Mouse (Mus musculus): ENCODE results near the gene Ccdc151. TPM values are rescaled to one million over a fixed set of nuclear protein-coding genes. Genes with fewer than 3 reads are reported as not detected.

The Ccdc151 gene
- polyA plus RNA-seq, 1 experiment from 2014 or later = 3.5 TPM

DNA sequence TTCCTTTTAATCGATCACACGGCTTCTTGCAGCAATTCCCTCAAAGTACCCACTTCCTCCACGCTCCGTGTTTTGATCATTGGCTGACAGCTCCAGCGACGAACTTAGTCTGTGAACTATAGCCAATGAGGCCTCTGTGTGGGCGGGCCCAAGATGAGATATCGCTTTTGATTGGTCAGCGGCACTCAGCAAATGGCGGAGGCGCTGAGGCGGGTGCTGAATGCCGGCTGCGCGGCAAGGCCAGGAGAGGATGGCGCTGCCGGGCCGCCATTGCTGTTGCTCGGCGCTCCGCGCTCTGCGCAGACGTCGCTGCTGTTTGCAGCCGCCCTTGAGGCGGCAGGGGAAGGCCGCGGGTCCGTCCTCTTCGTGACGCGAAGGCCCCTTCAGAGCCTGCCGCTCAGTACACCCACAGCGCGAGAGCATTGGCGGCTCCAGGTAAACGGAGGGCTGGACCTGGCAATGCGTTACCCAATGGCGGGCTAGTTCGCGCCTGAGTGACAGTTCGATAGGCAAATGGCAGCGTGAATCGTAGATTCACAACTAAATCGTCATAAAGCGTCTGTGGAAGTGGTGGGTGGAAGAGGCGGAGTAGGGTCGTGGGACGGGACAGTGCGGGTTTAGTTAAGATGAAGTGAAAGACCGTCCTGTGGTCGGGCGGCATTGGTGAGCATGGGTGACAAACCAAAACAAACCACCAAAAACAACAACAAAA, 46.7 kb downstream of the Ccdc151 start, which contains the start of gene Swsap1:
Gene Swsap1, plus strand, starts transcription at position 186 of the 712 bp plus-strand sequence.
- Histone ChIP-seq H3K27me3 (ENCODE audit: control insufficient read depth, insufficient read depth, low read length) (peaks cover 15% of the 10 kb centered on the region), H3K4me3 (ENCODE audit: low read depth, low read length) (peak within 1 kb of the TSS; percentile 64), H3K27ac (ENCODE audit: low read depth, low read length) (peak within 1 kb of the TSS; percentile 91), H3K9ac (ENCODE audit: low read length) (peak within 1 kb of the TSS; percentile 81), H3K4me1 (ENCODE audit: control insufficient read depth, insufficient read depth, low read length) (peaks cover 5% of the 10 kb centered on the region; the same call in 1 of the 2 replicates), H3K4me2 (ENCODE audit: low read depth) (peak within 1 kb of the TSS; percentile 60), H3K9me3 (ENCODE audit: control insufficient read depth, low read length) (no peaks in the 10 kb centered on the region), H3K36me3 (ENCODE audit: control insufficient read depth, insufficient read depth, low read length) (no peaks in the 10 kb centered on the region)
- DNase-seq (ENCODE audit: low spot score) (peak; percentile 98), ATAC-seq (ENCODE audit: insufficient read depth, low FRiP score, low TSS enrichment) (peak; percentile 97)
- under 1% methylated on average over 54 of the region's 54 CpGs for WGBS

DNA sequence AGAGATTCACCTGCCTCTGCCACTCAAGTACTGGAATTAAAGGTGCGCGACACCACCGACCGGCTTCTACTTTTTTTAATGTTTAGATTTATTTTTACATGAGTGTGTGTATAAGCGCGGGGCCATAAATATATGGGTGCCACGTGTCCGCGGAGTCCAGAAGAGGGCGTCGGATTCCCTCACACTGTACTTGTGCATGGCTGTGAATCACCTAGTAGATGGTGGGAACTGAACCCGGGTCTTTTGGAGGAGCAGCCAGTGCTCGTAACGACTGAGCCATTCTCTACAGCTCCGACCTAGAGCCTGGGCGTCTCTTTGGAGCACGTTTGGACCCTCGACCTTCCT, 47.2 kb downstream of the Ccdc151 start:
- DNase-seq (ENCODE audit: low spot score) = no peak
- WGBS = 2% methylated on average over 18 of the region's 18 CpGs
- no peaks in the 10 kb centered on the region for H3K9me3 ChIP-seq (ENCODE audit: control insufficient read depth, low read length)
- peak overlapping the region; percentile 54 for H3K4me2 ChIP-seq (ENCODE audit: low read depth)
- H3K9ac ChIP-seq (ENCODE audit: low read length) = peak overlapping the region; percentile 53
- peak; percentile 61 for ATAC-seq (ENCODE audit: insufficient read depth, low FRiP score, low TSS enrichment)
- 0 out of 2 replicates have a peak overlapping the region, but pooled peaks have one; percentile 49 for H3K27ac ChIP-seq (ENCODE audit: low read depth, low read length)
- no peaks in the 10 kb centered on the region for H3K36me3 ChIP-seq (ENCODE audit: control insufficient read depth, insufficient read depth, low read length)
- H3K27me3 ChIP-seq (ENCODE audit: control insufficient read depth, insufficient read depth, low read length) = peaks cover 9% of the 10 kb centered on the region
- peaks cover 5% of the 10 kb centered on the region; the same call in 1 of the 2 replicates for H3K4me1 ChIP-seq (ENCODE audit: control insufficient read depth, insufficient read depth, low read length)
- peak overlapping the region; percentile 64 for H3K4me3 ChIP-seq (ENCODE audit: low read depth, low read length)

DNA sequence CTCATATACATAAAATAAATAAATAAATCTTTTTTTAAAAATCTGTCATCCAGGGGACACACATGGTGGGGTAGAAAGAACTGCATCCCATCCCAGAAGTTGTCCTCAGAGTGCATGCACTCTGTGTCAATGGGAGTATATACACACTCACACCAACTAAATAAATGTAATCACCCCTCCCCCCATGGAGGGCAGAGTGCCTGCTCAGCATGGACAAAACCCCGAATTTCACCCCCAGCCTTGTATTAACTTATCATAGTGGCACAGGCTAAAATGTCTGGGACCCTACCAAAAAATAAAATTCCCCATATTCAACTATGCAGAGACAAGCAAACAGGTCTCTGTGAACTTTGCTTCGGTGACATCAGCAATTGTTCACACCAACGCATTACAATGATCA, 47.8 kb downstream of the Ccdc151 start:
- Histone ChIP-seq H3K27me3 (ENCODE audit: control insufficient read depth, insufficient read depth, low read length) (peaks cover 5% of the 10 kb centered on the region), H3K4me3 (ENCODE audit: low read depth, low read length) (no peak overlapping the region), H3K36me3 (ENCODE audit: control insufficient read depth, insufficient read depth, low read length) (no peaks in the 10 kb centered on the region), H3K4me2 (ENCODE audit: low read depth) (no peak overlapping the region), H3K9ac (ENCODE audit: low read length) (no peak overlapping the region), H3K4me1 (ENCODE audit: control insufficient read depth, insufficient read depth, low read length) (peaks cover 5% of the 10 kb centered on the region; the same call in 1 of the 2 replicates), H3K27ac (ENCODE audit: low read depth, low read length) (no peak overlapping the region), H3K9me3 (ENCODE audit: control insufficient read depth, low read length) (no peaks in the 10 kb centered on the region)
- ATAC-seq (ENCODE audit: insufficient read depth, low FRiP score, low TSS enrichment) (no peak), DNase-seq (ENCODE audit: low spot score) (no peak)
- WGBS = 82% methylated on average over 3 of the region's 3 CpGs

DNA sequence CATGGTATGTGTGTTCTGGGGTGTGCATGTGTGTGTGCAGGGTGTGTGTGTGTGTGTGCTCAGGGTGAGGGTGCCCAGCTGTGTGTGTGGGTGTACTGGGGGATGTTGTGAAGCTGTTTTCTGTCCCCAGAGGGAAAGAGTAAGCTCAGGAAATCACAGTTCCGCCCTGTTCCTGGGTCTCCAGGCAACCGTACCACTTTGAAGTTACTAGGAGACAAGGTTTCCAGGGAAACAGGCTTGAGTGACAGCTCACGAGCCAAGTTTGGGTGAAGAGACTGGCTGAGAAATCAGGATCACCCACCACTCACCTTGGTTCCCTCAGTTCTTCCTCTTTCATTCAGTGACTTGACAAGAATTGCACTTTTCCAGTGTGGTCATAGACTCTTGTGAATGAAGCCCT, 48.8 kb downstream of the Ccdc151 start:
- ATAC-seq (ENCODE audit: insufficient read depth, low FRiP score, low TSS enrichment) = no peak
- Histone ChIP-seq H3K27me3 (ENCODE audit: control insufficient read depth, insufficient read depth, low read length) (no peaks in the 10 kb centered on the region), H3K9me3 (ENCODE audit: control insufficient read depth, low read length) (no peaks in the 10 kb centered on the region), H3K36me3 (ENCODE audit: control insufficient read depth, insufficient read depth, low read length) (no peaks in the 10 kb centered on the region), H3K4me3 (ENCODE audit: low read depth, low read length) (no peak overlapping the region), H3K27ac (ENCODE audit: low read depth, low read length) (no peak overlapping the region), H3K9ac (ENCODE audit: low read length) (no peak overlapping the region), H3K4me1 (ENCODE audit: control insufficient read depth, insufficient read depth, low read length) (peaks cover 5% of the 10 kb centered on the region; the same call in 1 of the 2 replicates), H3K4me2 (ENCODE audit: low read depth) (no peak overlapping the region)
- DNase-seq (ENCODE audit: low spot score) = no peak
- WGBS = 21% methylated on average over 3 of the region's 3 CpGs

DNA sequence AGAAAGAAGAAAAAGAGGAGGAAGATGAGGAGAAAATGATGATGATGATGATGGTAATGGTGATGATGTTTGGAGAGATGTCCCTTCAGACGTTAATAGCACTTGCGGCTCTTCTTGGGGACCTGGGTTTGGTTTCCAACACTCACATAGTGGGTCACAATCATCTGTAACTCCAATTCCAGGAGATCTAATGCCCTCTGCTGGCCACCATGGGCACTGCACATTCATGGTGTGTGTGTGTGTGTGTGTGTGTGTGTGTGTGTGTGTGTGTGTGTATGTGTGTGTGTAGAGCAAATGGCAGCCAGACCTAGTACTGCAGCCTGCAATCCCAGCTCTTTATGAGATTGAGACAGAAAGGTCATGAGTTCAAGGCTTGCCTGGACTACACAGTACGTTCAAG, 50.5 kb downstream of the Ccdc151 start:
- DNase-seq (ENCODE audit: low spot score) = no peak
- H3K36me3 ChIP-seq (ENCODE audit: control insufficient read depth, insufficient read depth, low read length) = no peaks in the 10 kb centered on the region
- peaks cover 5% of the 10 kb centered on the region; the same call in 1 of the 2 replicates for H3K4me1 ChIP-seq (ENCODE audit: control insufficient read depth, insufficient read depth, low read length)
- H3K4me2 ChIP-seq (ENCODE audit: low read depth) = no peak overlapping the region
- H3K27me3 ChIP-seq (ENCODE audit: control insufficient read depth, insufficient read depth, low read length) = no peaks in the 10 kb centered on the region
- 77% methylated on average over 3 of the region's 3 CpGs for WGBS
- no peak overlapping the region for H3K9ac ChIP-seq (ENCODE audit: low read length)
- no peak for ATAC-seq (ENCODE audit: insufficient read depth, low FRiP score, low TSS enrichment)
- no peak overlapping the region for H3K4me3 ChIP-seq (ENCODE audit: low read depth, low read length)
- H3K9me3 ChIP-seq (ENCODE audit: control insufficient read depth, low read length) = no peaks in the 10 kb centered on the region
- no peak overlapping the region for H3K27ac ChIP-seq (ENCODE audit: low read depth, low read length)

DNA sequence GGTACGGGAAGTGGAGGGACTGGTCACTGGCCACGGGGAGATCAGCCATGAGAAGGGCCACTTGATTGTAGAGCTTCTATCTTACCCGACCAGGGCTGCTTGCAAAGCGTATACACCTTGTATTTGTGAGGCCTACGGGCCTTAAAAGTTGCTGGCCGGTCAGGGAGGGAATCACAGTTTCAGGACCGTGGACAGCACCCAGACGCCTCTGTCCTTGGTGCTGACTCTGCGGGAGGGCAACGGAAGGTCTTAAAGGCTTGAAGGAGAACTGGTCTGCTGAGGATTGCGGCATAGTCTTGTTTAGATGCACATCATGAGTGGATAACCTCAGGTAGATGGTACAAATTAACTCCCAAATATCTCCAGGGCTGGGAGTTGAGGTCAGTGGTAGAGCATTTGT, 52.1 kb downstream of the Ccdc151 start:
- H3K4me1 ChIP-seq (ENCODE audit: control insufficient read depth, insufficient read depth, low read length) = no peaks in the 10 kb centered on the region
- H3K9me3 ChIP-seq (ENCODE audit: control insufficient read depth, low read length) = no peaks in the 10 kb centered on the region
- no peaks in the 10 kb centered on the region for H3K36me3 ChIP-seq (ENCODE audit: control insufficient read depth, insufficient read depth, low read length)
- no peak overlapping the region for H3K4me3 ChIP-seq (ENCODE audit: low read depth, low read length)
- H3K4me2 ChIP-seq (ENCODE audit: low read depth) = no peak overlapping the region
- ATAC-seq (ENCODE audit: insufficient read depth, low FRiP score, low TSS enrichment) = no peak
- whole genome bisulfite sequencing = 20% methylated on average over 11 of the region's 11 CpGs
- H3K27me3 ChIP-seq (ENCODE audit: control insufficient read depth, insufficient read depth, low read length) = no peaks in the 10 kb centered on the region
- no peak overlapping the region for H3K27ac ChIP-seq (ENCODE audit: low read depth, low read length)
- H3K9ac ChIP-seq (ENCODE audit: low read length) = no peak overlapping the region
- peak; percentile 76 for DNase-seq (ENCODE audit: low spot score)

DNA sequence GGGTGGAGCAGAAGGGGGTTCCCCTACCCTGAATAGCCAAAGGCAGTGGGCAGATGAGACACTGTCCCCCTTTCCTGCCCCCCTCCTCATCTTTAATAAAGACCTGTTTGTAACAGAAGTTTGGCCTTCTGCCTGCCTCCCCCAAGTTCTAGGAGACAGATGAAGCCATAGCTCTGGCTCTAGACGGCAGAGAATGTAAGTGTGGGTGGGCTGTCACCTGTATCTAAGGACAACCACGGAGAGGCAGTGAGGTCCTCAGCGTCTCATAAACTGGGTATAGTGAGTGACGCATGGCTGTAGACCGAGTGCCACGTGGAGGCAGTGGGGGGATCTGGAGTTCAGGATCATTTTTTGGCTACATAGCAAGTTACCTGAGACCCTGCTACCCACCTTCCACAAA, 53.6 kb downstream of the Ccdc151 start:
- no peak overlapping the region for H3K9ac ChIP-seq (ENCODE audit: low read length)
- WGBS = 71% methylated on average over 6 of the region's 6 CpGs
- H3K27me3 ChIP-seq (ENCODE audit: control insufficient read depth, insufficient read depth, low read length) = no peaks in the 10 kb centered on the region
- no peak overlapping the region for H3K4me3 ChIP-seq (ENCODE audit: low read depth, low read length)
- H3K36me3 ChIP-seq (ENCODE audit: control insufficient read depth, insufficient read depth, low read length) = no peaks in the 10 kb centered on the region
- ATAC-seq (ENCODE audit: insufficient read depth, low FRiP score, low TSS enrichment) = no peak
- no peaks in the 10 kb centered on the region for H3K9me3 ChIP-seq (ENCODE audit: control insufficient read depth, low read length)
- H3K27ac ChIP-seq (ENCODE audit: low read depth, low read length) = no peak overlapping the region
- no peak overlapping the region for H3K4me2 ChIP-seq (ENCODE audit: low read depth)
- DNase-seq (ENCODE audit: low spot score) = no peak
- no peaks in the 10 kb centered on the region for H3K4me1 ChIP-seq (ENCODE audit: control insufficient read depth, insufficient read depth, low read length)

DNA sequence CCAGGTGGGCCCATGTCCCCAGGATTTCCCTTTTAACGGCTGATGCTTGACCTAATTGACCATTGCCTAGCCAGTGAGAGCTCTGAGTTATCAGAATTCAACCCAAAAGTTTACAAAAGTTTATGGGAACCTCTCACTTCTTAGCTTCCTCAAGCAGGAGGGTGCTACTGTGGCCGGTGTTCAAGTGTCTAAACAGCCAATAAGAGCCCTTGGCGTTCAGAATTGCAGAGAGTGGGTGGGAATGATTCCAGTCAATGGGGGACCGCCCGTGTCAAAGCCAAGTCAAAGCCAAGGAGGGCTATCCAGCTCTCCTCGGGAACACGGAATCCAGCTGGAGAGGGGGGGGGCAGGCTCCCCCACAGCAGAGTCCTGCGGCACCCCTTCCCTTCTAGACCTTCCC, 54.3 kb downstream of the Ccdc151 start:
- DNase-seq (ENCODE audit: low spot score) = no peak

DNA sequence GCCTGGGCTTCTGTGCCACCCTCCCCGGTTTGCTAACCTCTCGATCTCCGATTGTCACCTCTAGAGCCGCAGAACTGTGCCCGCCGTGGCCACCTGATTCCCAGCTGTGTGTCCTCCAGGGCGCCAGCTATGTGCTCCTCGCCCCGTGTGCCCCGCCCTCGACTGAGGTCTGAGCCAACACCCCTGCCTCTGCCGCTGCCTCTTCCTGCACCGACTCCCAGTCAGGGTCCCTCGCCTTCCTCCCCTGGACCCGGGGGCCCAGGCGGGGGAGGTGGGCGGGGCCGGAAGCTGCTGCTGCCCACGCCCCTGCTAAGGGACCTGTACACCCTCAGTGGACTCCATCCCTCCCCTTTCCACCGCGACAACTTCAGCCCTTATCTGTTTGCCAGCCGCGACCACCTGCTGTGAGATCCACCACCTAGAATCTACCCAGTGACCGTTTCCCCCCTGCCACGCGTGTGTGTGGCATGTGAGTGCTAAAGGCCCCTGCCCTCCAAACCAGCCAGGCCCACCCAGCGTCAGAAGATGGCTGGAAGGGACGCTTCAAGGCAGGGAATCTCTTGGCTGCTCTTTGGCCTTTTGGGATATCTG, 54.8 kb downstream of the Ccdc151 start:
- H3K9ac ChIP-seq (ENCODE audit: low read length) = no peak overlapping the region
- WGBS = 6% methylated on average over 28 of the region's 28 CpGs
- H3K27ac ChIP-seq (ENCODE audit: low read depth, low read length) = no peak overlapping the region
- ATAC-seq (ENCODE audit: insufficient read depth, low FRiP score, low TSS enrichment) (no peak), DNase-seq (ENCODE audit: low spot score) (no peak)
- no peaks in the 10 kb centered on the region for H3K36me3 ChIP-seq (ENCODE audit: control insufficient read depth, insufficient read depth, low read length)
- H3K9me3 ChIP-seq (ENCODE audit: control insufficient read depth, low read length) = no peaks in the 10 kb centered on the region
- H3K27me3 ChIP-seq (ENCODE audit: control insufficient read depth, insufficient read depth, low read length) = no peaks in the 10 kb centered on the region
- no peak overlapping the region for H3K4me3 ChIP-seq (ENCODE audit: low read depth, low read length)
- no peaks in the 10 kb centered on the region for H3K4me1 ChIP-seq (ENCODE audit: control insufficient read depth, insufficient read depth, low read length)
- no peak overlapping the region for H3K4me2 ChIP-seq (ENCODE audit: low read depth)

More for the DNA sequence above, 54.3 kb downstream of the Ccdc151 start:
- ATAC-seq (ENCODE audit: insufficient read depth, low FRiP score, low TSS enrichment) = no peak
- Histone ChIP-seq H3K4me3 (ENCODE audit: low read depth, low read length) (no peak overlapping the region), H3K4me1 (ENCODE audit: control insufficient read depth, insufficient read depth, low read length) (no peaks in the 10 kb centered on the region), H3K4me2 (ENCODE audit: low read depth) (no peak overlapping the region), H3K36me3 (ENCODE audit: control insufficient read depth, insufficient read depth, low read length) (no peaks in the 10 kb centered on the region), H3K27ac (ENCODE audit: low read depth, low read length) (no peak overlapping the region), H3K9ac (ENCODE audit: low read length) (no peak overlapping the region), H3K27me3 (ENCODE audit: control insufficient read depth, insufficient read depth, low read length) (no peaks in the 10 kb centered on the region), H3K9me3 (ENCODE audit: control insufficient read depth, low read length) (no peaks in the 10 kb centered on the region)
- WGBS = 54% methylated on average over 8 of the region's 8 CpGs
